Mouse (Mus musculus): Measurements from ENCODE around the gene Vat1.

GRCm38 (mm10) chr11:101458217-101458616, 7.8 kb downstream of the Vat1 start:
- no peak for TF ChIP-seq CTCF (conservative IDR thresholded peaks at IDR 0.05; ENCODE audit: insufficient read depth, insufficient read length, low read depth, low read length)
- no peak for TF ChIP-seq POLR2A (IDR thresholded peaks at IDR 0.05; ENCODE audit: low read depth, low read length)
